ENCODE assay signal across 9 mouse cellular contexts in genomic region chr4:137723527-137723926, GRCm38 (mm10). TPM values are rescaled to one million over a fixed set of nuclear protein-coding genes. Genes with fewer than 3 reads are reported as not detected.
DNase-seq lines count a peak whose midpoint lies in the region; ATAC-seq and TF ChIP-seq lines count a peak whose summit lies in the region.
"Had no signal": no experiment of that assay in that cellular context is flagged by ENCODE, and none has a peak within 500 bp of the region (broad histone marks: within the 10 kb centered on the region; RNA-seq: fewer than 3 reads in every experiment).

No protein-coding gene starts in this region.

- H3K27me3 ChIP-seq in heart, embryonic 10.5 days (ENCODE audit: insufficient read depth, poor library complexity, severe bottlenecking), result peaks cover 100% of the 10 kb centered on the region
- H3K27me3 ChIP-seq in stomach, embryonic 15.5 days (replicated peaks), result peaks cover 11% of the 10 kb centered on the region; the same call in 1 of the 2 replicates
- no peaks in the 10 kb centered on the region for H3K27me3 ChIP-seq in stomach, postnatal 0 days (ENCODE audit: control insufficient read depth, insufficient read depth, low read length)
- peaks cover 51% of the 10 kb centered on the region for H3K27me3 ChIP-seq in limb, embryonic 13.5 days
- H3K27me3 ChIP-seq in stomach, embryonic 16.5 days (ENCODE audit: control insufficient read depth, insufficient read depth, low read length), result peaks cover 11% of the 10 kb centered on the region; the same call in 1 of the 2 replicates
- no peaks in the 10 kb centered on the region; the same call in 1 of the 2 replicates for H3K27me3 ChIP-seq in thymus, adult 2 months (ENCODE audit: control insufficient read depth, insufficient read depth, low read length)

- no peak for TF ChIP-seq EP300 in stomach, postnatal 0 days (optimal IDR thresholded peaks at IDR 0.05)

- intact Hi-C loops in heart, postnatal 10 days (cut with DNase I), result no loop called here

- H3K27ac ChIP-seq in heart, embryonic 10.5 days, result peak overlapping the region; percentile 53
- no peak overlapping the region for H3K27ac ChIP-seq in stomach, embryonic 15.5 days
- H3K27ac ChIP-seq in stomach, postnatal 0 days (replicated peaks), result no peak overlapping the region
- no peak overlapping the region for H3K27ac ChIP-seq in limb, embryonic 13.5 days
- no peak overlapping the region for H3K27ac ChIP-seq in stomach, embryonic 16.5 days (ENCODE audit: low read length)
- H3K27ac ChIP-seq in thymus, adult 2 months (ENCODE audit: control insufficient read depth, insufficient read depth, low read length), result no peak overlapping the region

- peak overlapping the region; percentile 45 for H3K4me3 ChIP-seq in heart, embryonic 10.5 days
- no peak overlapping the region for H3K4me3 ChIP-seq in stomach, embryonic 15.5 days (replicated peaks)
- H3K4me3 ChIP-seq in stomach, postnatal 0 days (ENCODE audit: low read depth, low read length), result no peak overlapping the region
- peak overlapping the region; percentile 15 for H3K4me3 ChIP-seq in limb, embryonic 13.5 days
- peak overlapping the region; percentile 6; the same call in 1 of the 2 replicates for H3K4me3 ChIP-seq in stomach, embryonic 16.5 days (replicated peaks; ENCODE audit: low read length)
- H3K4me3 ChIP-seq in thymus, adult 2 months (ENCODE audit: control insufficient read depth, insufficient read depth, low read length), result no peak overlapping the region

- no peaks in the 10 kb centered on the region for H3K9me3 ChIP-seq in heart, embryonic 10.5 days
- no peaks in the 10 kb centered on the region for H3K9me3 ChIP-seq in stomach, embryonic 15.5 days
- no peaks in the 10 kb centered on the region for H3K9me3 ChIP-seq in stomach, postnatal 0 days (ENCODE audit: control insufficient read depth, low read length)
- H3K9me3 ChIP-seq in limb, embryonic 13.5 days, result no peaks in the 10 kb centered on the region
- no peaks in the 10 kb centered on the region for H3K9me3 ChIP-seq in stomach, embryonic 16.5 days (replicated peaks; ENCODE audit: control insufficient read depth, low read length)

- no peak overlapping the region for H3K9ac ChIP-seq in stomach, embryonic 15.5 days
- H3K9ac ChIP-seq in stomach, postnatal 0 days (ENCODE audit: low read length), result no peak overlapping the region
- H3K9ac ChIP-seq in limb, embryonic 13.5 days, result peak overlapping the region; percentile 52
- no peak overlapping the region for H3K9ac ChIP-seq in stomach, embryonic 16.5 days (ENCODE audit: low read length)

- H3K4me2 ChIP-seq in stomach, embryonic 15.5 days, result peak overlapping the region; percentile 25; the same call in 1 of the 2 replicates
- no peak overlapping the region for H3K4me2 ChIP-seq in stomach, postnatal 0 days (replicated peaks; ENCODE audit: low read depth)
- H3K4me2 ChIP-seq in limb, embryonic 13.5 days (replicated peaks), result peak overlapping the region; percentile 45
- no peak overlapping the region for H3K4me2 ChIP-seq in stomach, embryonic 16.5 days (ENCODE audit: low read depth, low read length)

- TF ChIP-seq POLR2A in thymus, adult 2 months (IDR thresholded peaks at IDR 0.05; ENCODE audit: control insufficient read depth, extremely low read depth, insufficient read depth, low read length, poor library complexity), result no peak

- peaks cover 57% of the 10 kb centered on the region for H3K4me1 ChIP-seq in heart, embryonic 10.5 days
- peaks cover 25% of the 10 kb centered on the region for H3K4me1 ChIP-seq in stomach, embryonic 15.5 days
- H3K4me1 ChIP-seq in stomach, postnatal 0 days (replicated peaks; ENCODE audit: control insufficient read depth, insufficient read depth), result no peaks in the 10 kb centered on the region
- H3K4me1 ChIP-seq in limb, embryonic 13.5 days, result peaks cover 40% of the 10 kb centered on the region
- peaks cover 16% of the 10 kb centered on the region for H3K4me1 ChIP-seq in stomach, embryonic 16.5 days (ENCODE audit: control insufficient read depth, insufficient read depth, low read length)
- no peaks in the 10 kb centered on the region; the same call in 1 of the 2 replicates for H3K4me1 ChIP-seq in thymus, adult 2 months (replicated peaks; ENCODE audit: control insufficient read depth, insufficient read depth, low read length)

- no peaks in the 10 kb centered on the region for H3K36me3 ChIP-seq in heart, embryonic 10.5 days
- no peaks in the 10 kb centered on the region for H3K36me3 ChIP-seq in stomach, embryonic 15.5 days
- no peaks in the 10 kb centered on the region for H3K36me3 ChIP-seq in stomach, postnatal 0 days (ENCODE audit: control insufficient read depth, insufficient read depth, low read length)
- no peaks in the 10 kb centered on the region for H3K36me3 ChIP-seq in limb, embryonic 13.5 days
- H3K36me3 ChIP-seq in stomach, embryonic 16.5 days (ENCODE audit: control insufficient read depth, insufficient read depth, low read length), result no peaks in the 10 kb centered on the region
- H3K36me3 ChIP-seq in thymus, adult 2 months (ENCODE audit: control insufficient read depth, insufficient read depth, low read length), result no peaks in the 10 kb centered on the region

- WGBS in heart, embryonic 10.5 days, result 26% methylated on average over 25 of the region's 25 CpGs
- 47% methylated on average over 25 of the region's 25 CpGs for WGBS in stomach, embryonic 15.5 days
- WGBS in stomach, postnatal 0 days, result 49% methylated on average over 25 of the region's 25 CpGs
- 34% methylated on average over 25 of the region's 25 CpGs for WGBS in limb, embryonic 13.5 days
- WGBS in stomach, embryonic 16.5 days, result 40% methylated on average over 25 of the region's 25 CpGs
- WGBS in thymus, adult 2 months, result 33% methylated on average over 25 of the region's 25 CpGs

- ATAC-seq in stomach, embryonic 15.5 days (ENCODE audit: insufficient read depth, low FRiP score, low read depth), result no peak
- no peak for ATAC-seq in stomach, postnatal 0 days (ENCODE audit: low FRiP score, low TSS enrichment)
- no peak for ATAC-seq in limb, embryonic 13.5 days (ENCODE audit: low FRiP score, low read depth)
- ATAC-seq in stomach, embryonic 16.5 days (ENCODE audit: insufficient read depth, low FRiP score), result no peak

- DNase-seq in heart, embryonic 10.5 days (ENCODE audit: low spot score), result no peak
- DNase-seq in heart, postnatal 10 days, result no peak
- DNase-seq in stomach, postnatal 0 days (ENCODE audit: low spot score), result no peak
- DNase-seq in gastrocnemius, adult 18-20 months (ENCODE audit: low spot score), result no peak
- DNase-seq in thymus, adult 2 months, result no peak
- DNase-seq: lung, postnatal 14 days had no signal

- TF ChIP-seq CTCF in stomach, postnatal 0 days (IDR thresholded peaks at IDR 0.05; ENCODE audit: low read depth), result no peak
- TF ChIP-seq CTCF in thymus, adult 2 months (IDR thresholded peaks at IDR 0.05; ENCODE audit: borderline replicate concordance, control insufficient read depth, extremely low read depth, insufficient read depth, low read length, poor library complexity), result no peak

RNA-seq across cellular contexts. Expression of gene Rap1gap, which starts 59.0 kb away (rescaled TPM):
- polyA plus RNA-seq in heart, embryonic 10.5 days (2016; fragmentation: Nextera tagmentation; extraction: Ambion mirVana), result 6.7 and 8.0 TPM in 2 replicates
- total RNA-seq in heart, postnatal 10 days (2021), result 10 to 100 TPM; 10.3 to 12.6 TPM
- polyA plus RNA-seq in stomach, embryonic 15.5 days (2015; fragmentation: Nextera tagmentation; extraction: Ambion mirVana), result 59.1 and 73.0 TPM in 2 replicates
- 70.1 and 73.0 TPM in 2 replicates for polyA plus RNA-seq in stomach, postnatal 0 days (2015; fragmentation: Nextera tagmentation; extraction: Ambion mirVana)
- polyA plus RNA-seq in limb, embryonic 13.5 days (2015; fragmentation: Nextera tagmentation; extraction: Ambion mirVana), result 10.7 and 11.4 TPM in 2 replicates
- polyA plus RNA-seq in stomach, embryonic 16.5 days (2015; fragmentation: Nextera tagmentation; extraction: Ambion mirVana), result 58.1 and 64.6 TPM in 2 replicates
- 10 to 100 TPM in 1 of 2 experiments, 1 to 10 TPM in 1; 8.3 to 10.2 TPM for total RNA-seq in gastrocnemius, adult 18-20 months (2021)
- polyA plus RNA-seq in thymus, adult 2 months (2012; rRNA removed), result 23.5 and 26.1 TPM in 2 replicates

Comparison
In these comparisons a context has a peak if more than half of its experiments do, and no peak if none do; other contexts are left out.
1. H3K4me3 ChIP-seq: peak in heart, embryonic 10.5 days (single experiment), limb, embryonic 13.5 days (single experiment) and stomach, embryonic 16.5 days (single experiment); none in stomach, embryonic 15.5 days (single experiment), stomach, postnatal 0 days (single experiment) and thymus, adult 2 months (single experiment).
2. H3K4me2 ChIP-seq: peak in stomach, embryonic 15.5 days (single experiment) and limb, embryonic 13.5 days (single experiment); none in stomach, postnatal 0 days (single experiment) and stomach, embryonic 16.5 days (single experiment).